Mouse (Mus musculus): ENCODE measurements around the gene Sde2. TPM values are rescaled to one million over a fixed set of nuclear protein-coding genes. Genes with fewer than 3 reads are reported as not detected.

The Sde2 gene
- 10 to 100 TPM; 20.9 to 22.4 TPM for total RNA-seq (2021)
- long read RNA-seq, transcript Sde2-201 (7 exons, 3,213 nt), result major isoform, 30 of 35 reads
- long read RNA-seq, partial matches to known transcripts, result 2 of 35 reads
- long read RNA-seq, other reads (novel, unspliced or antisense), result 1 of 35 reads

- DNase-seq (ENCODE audit: low spot score in 2 of 2), result peak; percentile 100
Measured at GRCm38 (mm10) chr1:180850316-180851270, at the start of gene Sde2. Gene Sde2 (plus strand): TSS chr1:180851127.

DNA sequence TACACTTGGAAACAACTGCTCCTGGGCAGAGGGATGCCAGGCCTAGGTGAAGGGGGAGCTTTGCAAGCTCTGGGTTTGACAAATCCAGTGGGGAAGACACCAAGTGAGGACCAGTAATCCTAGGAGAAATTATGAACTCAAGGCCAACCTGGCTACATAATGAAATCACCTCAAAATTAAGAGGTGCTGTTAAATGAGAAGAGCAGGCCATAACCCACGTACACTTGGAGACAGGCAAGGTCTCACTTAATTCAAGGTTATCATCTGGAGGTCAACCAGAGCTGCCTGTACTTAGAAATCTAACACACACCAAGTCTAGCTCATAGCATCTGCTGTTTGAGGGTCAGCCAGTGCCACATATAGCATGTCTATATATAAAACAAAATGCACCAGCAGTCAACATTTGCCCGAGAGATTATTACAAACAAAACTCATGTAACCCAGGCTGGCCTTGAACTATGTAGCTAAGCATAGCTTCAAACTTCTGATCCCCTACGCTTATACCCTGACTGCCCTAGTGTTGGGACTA lies 49.4 kb upstream of the Sde2 start:
- DNase-seq (ENCODE audit: low spot score in 2 of 2), result no peak

DNA sequence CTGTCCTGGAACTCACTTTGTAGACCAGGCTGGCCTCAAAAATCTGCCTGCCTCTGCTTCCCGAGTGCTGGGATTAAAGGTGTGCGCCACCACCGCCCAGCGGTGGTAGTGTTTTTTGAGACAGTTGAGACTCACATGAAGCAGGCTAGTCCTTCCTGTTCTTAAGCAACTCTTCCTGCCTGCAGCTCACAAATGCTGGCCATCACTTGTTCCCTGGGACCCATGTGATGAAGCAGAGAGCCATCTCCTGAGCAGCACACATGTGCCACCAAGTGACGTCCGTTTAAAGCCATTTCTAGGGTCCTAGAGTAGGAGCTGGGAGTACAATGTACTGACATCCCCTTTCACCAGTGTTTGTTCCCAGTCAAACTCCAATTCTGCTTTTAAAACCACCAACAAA lies 47.0 kb upstream of the Sde2 start:
- no peak for DNase-seq (ENCODE audit: low spot score in 2 of 2)

DNA sequence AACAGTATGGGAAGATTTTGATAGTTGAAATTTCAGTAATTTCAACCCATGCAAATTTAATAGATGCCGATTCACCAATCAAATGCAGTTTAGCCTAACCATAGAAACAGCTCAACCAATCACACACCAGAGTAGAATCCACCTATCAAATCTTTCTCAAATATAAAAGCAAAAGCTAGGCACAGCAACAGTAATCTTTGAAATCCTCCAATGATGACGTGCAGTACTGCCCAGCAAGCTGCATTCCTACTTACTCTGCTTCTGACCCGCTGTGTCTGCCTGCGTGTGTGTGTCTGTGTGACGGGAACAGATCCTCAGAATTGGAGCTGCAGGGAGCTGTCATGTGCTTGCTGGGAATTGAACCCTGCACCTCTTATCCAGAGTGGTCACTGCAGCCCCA lies 42.1 kb upstream of the Sde2 start:
- DNase-seq (ENCODE audit: low spot score in 2 of 2), result no peak

DNA sequence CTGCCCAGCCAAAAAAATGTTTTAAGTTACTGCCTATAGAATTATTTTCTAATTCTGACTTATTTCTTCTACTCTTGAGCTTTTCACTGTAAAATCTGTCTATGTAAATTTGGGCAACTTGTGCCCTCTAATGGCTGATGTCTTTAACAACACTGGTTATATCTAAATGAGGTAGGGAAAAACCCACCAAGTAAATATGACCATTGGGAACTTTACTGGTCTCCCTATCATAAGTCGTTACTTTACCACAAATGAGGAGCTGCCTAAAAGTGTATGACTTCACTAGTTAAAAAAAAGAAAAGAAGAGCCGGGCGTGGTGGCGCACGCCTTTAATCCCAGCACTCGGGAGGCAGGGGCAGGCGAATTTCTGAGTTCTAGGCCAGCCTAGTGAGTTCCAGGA lies 40.0 kb upstream of the Sde2 start:
- DNase-seq (ENCODE audit: low spot score in 2 of 2), result no peak

- no peak for DNase-seq (ENCODE audit: low spot score in 2 of 2)
Measured at GRCm38 (mm10) chr1:180811596-180812462, 39.1 kb upstream of the Sde2 start.

DNA sequence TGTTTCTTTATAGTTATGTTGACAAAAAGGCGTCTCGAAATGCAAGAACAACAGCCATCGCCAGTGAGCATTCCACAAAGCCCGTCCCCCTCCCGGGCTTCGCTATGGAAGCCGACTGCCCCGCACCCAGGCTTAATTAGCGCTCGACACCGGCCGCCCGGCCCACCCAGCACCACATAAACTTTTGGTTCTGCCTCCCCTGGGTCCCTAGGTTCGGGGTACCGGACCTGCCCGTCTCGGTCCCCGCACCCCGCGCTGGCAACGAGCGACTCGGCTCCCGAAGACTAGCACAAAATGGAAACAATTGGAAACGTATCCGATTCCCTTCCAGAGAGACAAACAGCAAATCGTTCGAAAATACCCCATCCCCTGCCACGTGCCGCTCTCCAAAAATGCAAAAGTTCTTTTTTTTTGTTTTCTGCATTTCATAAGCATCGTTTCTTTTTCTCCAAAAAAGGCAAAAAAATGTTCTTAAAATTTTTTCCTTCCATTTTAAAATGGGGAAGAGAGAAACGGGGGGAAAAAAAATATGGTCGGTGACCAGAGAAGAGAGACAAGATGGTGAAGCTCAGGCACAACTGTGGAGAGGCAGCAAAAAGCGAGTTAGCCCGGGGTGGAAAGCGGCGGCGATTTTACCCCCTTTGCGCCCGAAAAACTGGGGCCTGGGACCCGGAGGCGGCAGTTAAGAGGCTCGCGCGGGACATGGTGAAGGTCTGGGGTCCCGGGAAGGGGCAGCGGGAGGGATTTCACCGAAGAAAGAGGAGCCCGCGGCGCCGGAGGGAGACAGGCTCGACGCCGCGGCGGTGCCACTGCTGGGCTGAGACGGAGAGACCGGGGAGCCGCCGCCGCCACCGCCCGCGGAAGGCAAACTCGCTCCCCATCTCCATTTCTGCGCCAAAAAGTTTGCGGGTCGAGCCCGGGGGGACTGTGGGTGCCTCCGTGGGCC lies 38.2 kb upstream of the Sde2 start:
- DNase-seq (ENCODE audit: low spot score in 2 of 2), result peak; percentile 56 to 68

DNA sequence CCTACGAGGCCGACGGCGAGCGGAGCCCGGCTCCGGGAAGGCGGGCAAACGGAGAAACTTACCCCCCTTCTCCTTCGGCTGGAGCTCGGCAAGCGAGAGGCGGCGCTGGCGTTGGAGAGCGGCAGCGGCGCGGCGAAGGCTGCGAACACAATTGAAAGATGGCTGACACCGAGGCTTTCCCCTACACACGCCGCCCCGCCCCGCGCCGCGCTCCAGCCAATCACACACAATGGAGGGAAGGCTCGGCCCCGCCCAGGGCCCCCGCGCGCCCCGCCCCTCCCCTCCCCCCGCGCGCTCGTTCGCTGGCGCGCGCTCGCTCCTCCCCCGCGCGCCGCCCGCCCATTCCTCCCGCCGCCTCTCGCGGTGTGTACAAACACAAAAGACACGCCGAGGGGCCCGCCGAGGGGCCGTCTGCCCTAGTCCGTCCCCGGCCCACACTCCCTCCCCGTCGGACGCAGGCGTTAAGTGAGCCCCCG lies 37.5 kb upstream of the Sde2 start:
- peak; percentile 94 to 96 for DNase-seq (ENCODE audit: low spot score in 2 of 2)

GRCm38 (mm10) chr1:180813885-180814740 lies 36.8 kb upstream of the Sde2 start, which contains the start of gene H3f3a:
Gene H3f3a (minus strand): TSS chr1:180813943.
- DNase-seq (ENCODE audit: low spot score in 2 of 2), result peak; percentile 78 to 87

DNA sequence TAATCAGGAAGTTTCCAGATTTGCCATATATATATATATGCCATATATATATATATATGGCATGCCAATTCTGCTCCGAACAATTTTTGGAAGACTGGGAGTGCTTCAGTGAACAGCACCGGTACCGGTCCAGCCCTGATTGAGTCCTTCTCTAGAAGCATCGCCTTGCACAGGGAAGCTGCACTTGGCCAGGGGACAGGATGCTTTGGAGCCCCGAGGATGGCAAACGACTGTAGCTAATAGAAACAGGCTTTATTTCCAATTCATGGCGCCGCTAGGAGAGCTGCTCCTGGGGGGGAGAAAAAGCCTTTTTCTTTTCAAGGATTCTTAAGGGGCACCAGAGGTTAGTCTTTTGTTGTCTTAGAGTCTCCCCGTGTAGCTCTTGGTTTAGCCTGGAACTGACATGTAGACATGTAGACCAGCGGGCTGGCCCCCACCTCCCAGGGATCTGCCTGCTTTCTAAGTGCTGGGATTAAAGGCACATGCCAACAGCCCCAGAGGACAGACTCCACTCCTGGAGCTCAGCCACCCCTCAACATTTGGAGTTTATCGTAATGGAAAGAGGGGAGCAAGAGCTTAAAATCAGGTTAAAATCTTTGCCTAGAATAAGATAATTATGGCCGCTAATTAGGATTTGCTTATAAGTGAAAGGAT lies 35.4 kb upstream of the Sde2 start:
- DNase-seq (ENCODE audit: low spot score in 2 of 2), result peak; percentile 25 to 35

- DNase-seq (ENCODE audit: low spot score in 2 of 2), result no peak
Measured at GRCm38 (mm10) chr1:180818000-180818399, 32.9 kb upstream of the Sde2 start.

DNA sequence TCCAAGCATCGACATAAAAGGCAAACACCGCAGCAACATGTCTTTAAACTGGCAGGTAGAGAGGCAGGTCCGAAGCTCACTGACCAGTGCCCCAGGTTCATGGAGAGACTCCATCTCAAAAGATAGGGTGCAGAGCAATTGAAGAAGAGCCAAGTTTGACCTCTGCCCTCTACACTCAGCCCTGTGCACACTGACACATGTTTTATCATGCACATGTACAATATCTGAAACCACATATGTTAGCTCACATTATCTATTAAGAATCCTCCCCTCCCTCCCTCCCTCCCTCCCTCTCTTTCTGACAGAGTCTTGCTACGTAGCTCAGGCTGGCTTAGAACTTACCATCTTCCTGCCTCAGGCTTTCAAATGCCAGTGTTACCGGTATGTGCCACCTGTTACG lies 29.8 kb upstream of the Sde2 start:
- no peak for DNase-seq (ENCODE audit: low spot score in 2 of 2)

DNA sequence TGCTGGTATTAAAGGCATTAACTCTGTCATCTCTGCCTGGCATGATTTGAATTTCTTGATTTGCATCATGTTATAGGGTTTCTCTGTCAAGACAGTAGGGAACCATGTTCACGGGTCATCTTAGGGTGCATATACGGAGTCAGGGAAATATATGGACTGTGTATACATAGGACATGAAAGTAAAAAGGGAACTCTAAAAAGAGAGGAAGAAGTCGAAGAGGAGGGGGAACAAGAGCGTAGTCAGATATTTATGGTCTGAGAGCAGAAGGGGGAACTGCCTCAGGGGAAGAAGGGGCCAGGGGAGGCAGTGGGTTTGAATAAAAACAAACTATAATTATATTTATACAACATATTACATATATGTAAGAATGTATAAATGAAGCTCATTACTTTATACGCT lies 28.7 kb upstream of the Sde2 start:
- DNase-seq (ENCODE audit: low spot score in 2 of 2), result no peak

GRCm38 (mm10) chr1:180823716-180824115 lies 27.2 kb upstream of the Sde2 start:
- DNase-seq (ENCODE audit: low spot score in 2 of 2), result no peak

- no peak for DNase-seq (ENCODE audit: low spot score in 2 of 2)
Measured at GRCm38 (mm10) chr1:180824721-180825120, 26.2 kb upstream of the Sde2 start.

GRCm38 (mm10) chr1:180826634-180827033 lies 24.3 kb upstream of the Sde2 start:
- DNase-seq (ENCODE audit: low spot score in 2 of 2), result no peak

GRCm38 (mm10) chr1:180829775-180830174 lies 21.2 kb upstream of the Sde2 start:
- no peak for DNase-seq (ENCODE audit: low spot score in 2 of 2)

DNA sequence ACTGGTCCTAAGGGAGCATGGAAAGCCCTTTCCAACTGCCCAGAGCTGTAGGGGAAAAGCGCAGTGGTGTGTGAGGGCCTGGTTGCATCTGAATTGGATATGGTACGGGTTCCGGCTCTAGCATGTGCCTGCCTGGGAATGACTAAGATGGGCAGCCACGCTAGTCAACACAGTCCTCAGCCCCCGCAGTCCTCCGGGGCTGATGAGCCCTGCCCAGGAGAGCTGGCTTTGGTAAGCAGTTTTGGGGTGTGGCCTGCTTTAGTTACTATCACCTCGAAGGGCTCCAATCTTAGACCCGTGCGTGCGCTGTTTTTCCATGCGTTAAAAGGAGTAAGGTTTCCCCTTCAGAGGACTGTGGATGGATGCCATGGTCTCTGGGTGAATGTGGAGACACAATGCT lies 20.8 kb upstream of the Sde2 start:
- no peak for DNase-seq (ENCODE audit: low spot score in 2 of 2)

Data from layer of hippocampus, postnatal 10 days (tissue).